Mouse (Mus musculus) activated CD4-positive, CD25-positive, alpha-beta regulatory T cell, adult 9 weeks (primary cell): ENCODE measurements around the gene Bcl11a. TPM values are rescaled to one million over a fixed set of nuclear protein-coding genes. Genes with fewer than 3 reads are reported as not detected.

Experiments
- polyA plus RNA-seq: library from polyadenylated mRNA; unstranded; fragments of 100-300 nt; shearing (Covaris generic); gene quantifications from one replicate; pipeline ENCODE4 v1.2.1, GENCODE M21; 2017

Bcl11a gene
- 0.37 TPM for polyA plus RNA-seq

DNA sequence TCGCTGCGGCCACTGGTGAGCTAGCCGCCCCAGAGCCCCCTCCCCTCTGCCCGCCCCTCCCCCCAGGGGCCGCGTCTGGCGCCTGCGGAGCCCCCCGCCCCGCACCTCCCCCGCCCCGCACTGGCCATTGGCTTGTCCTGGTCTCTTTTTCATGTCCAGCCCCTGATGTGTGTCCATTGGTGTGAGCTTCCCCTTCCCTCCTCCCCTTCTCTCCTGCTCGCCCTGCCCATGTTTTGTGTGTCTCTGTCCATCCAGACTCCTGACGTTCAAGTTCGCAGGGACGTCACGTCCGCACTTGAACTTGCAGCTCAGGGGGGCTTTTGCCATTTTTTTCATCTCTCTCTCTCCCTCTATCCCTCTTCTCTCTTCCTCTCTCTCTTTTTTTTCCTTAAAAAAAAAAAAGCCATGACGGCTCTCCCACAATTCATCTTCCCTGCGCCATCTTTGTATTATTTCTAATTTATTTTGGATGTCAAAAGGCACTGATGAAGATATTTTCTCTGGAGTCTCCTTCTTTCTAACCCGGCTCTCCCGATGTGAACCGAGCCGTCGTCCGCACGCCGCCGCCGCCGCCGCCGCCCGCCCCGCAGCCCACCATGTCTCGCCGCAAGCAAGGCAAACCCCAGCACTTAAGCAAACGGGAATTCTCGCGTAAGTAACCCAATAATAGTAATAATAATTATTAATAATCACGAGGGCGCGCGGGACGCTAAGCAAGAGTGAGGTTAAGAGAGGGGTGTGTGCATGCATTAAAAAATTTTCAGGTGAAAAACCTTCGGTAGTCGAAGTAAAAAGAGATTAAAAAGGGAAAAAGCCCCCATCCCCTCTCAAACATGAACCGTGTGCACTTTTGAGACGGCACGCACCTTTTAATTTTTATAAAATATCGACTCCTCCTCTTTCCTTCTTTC lies at the start of gene Bcl11a:
Gene Bcl11a, plus strand, starts transcription at position 262 of the 911 bp plus-strand sequence.

DNA sequence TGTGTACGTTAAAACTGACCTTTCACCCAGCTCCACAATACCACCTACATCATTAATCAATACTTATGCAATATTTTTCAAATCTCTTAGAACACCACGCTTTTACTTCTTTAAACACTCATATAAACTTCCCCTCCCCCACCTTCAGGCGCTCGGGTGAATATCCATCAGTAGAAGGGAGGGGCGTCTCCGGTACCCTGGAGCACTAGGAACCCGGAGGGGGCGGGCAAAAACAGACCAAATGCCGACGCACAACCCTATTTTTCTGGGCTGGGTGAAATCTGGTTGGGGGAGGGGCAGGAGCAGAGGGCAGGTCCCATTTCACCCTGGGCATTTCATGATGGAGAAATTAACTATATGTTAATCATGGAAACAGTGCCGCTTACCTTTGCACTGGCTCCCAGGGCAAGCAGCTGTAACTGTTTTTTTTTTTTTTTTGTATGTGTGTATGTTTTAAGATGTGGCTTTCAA lies 3.2 kb upstream of the Bcl11a start, which contains the start of gene A830031A19Rik:
Gene A830031A19Rik, minus strand, starts transcription at position 421 of the 471 bp plus-strand sequence.

Other genes starting within 250 kb of the Bcl11a start
- 61.3 TPM for gene Papolg, start 182.8 kb upstream of the Bcl11a start, polyA plus RNA-seq
- gene A830031A19Rik, start 3.0 kb upstream of the Bcl11a start, polyA plus RNA-seq, result not detected